Mouse (Mus musculus) brain, embryonic 14.5 days (tissue): ENCODE measurements around the gene Ctf2.

ENCODE experiments used
- CTCF ChIP-seq: fragments of 200-500 bp; IDR thresholded peaks from 2 replicates; pipeline ENCODE4 v1.5.1; 2012; ENCODE audit warnings: inconsistent platforms, mild to moderate bottlenecking, moderate library complexity, borderline replicate concordance; ENCODE audit not compliant: insufficient read depth, insufficient read length; ENCODE audit errors: extremely low read depth
- POLR2A ChIP-seq: fragments of 200-500 bp; IDR thresholded peaks from 2 replicates; pipeline ENCODE4 v1.6.1; 2012; ENCODE audit warnings: mild to moderate bottlenecking, inconsistent platforms, borderline replicate concordance; ENCODE audit not compliant: poor library complexity, insufficient read depth, insufficient read length, severe bottlenecking; ENCODE audit errors: extremely low read depth

DNA sequence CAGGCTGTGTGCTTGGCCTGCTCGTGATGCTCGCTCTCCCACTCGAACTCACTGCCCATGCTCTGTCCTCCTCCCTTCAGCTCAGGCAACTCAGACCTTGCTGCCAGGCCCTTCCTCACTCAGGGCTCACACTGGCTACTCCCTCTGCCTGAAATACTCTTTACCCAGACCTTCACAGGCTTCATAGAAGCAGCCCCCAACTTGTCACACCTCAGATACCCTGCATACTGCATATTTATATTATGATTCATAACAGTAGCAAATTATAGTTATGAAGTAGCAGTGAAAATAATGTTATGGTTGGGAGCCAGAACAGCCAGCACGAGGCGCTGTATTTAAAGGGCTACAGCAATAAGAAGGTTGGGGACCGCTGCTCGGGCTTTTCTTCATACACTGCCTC lies 43.0 kb downstream of the Ctf2 start:
- no peak for TF ChIP-seq CTCF
- TF ChIP-seq POLR2A, result no peak
